Mouse (Mus musculus): ENCODE data around the gene D630023F18Rik. TPM values are rescaled to one million over a fixed set of nuclear protein-coding genes. Genes with fewer than 3 reads are reported as not detected.

D630023F18Rik gene
- 0.24 and 0.40 TPM in 2 replicates for polyA plus RNA-seq (2015; fragmentation: Nextera tagmentation; extraction: Ambion mirVana)

DNA sequence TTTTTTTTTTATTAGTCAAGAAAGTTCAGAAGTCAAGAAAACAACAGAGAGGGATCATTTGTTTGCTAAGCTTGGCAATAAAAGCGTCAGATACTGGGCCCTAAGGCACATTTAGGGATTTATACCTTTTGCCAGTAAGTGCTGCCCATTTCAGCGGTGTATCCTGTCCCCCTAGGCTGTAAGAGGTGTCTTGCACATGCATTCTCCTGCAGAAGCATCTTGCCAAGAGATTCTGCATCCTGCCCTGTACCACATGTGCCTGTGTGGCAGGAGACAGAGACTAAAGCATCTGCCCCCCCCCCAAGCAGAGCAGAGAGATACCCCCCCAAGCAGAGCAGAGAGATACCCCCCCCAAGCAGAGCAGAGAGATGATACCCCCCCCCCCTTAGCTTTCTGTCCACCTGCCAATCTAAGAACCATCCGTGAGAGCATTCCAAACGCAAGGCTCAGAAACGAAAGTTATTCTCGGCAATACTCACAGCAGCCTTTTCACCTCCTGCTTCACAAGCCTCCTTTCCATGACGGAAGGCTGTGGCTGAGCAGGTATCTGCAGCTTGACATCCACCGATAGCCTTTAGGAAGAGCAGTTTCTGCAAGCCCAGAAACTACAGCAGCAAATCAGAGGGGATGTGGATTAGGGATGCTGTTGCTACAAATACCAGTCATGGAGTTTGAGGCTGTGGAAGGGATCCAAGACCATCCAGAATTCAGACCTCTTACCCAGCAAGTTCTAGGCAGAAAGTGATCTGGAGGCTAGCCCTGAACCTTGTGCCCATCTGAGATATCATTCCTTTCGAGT lies at the start of gene D630023F18Rik:
TSS of gene D630023F18Rik (minus strand) at position 641 of the 799 bp plus-strand sequence.

DNA sequence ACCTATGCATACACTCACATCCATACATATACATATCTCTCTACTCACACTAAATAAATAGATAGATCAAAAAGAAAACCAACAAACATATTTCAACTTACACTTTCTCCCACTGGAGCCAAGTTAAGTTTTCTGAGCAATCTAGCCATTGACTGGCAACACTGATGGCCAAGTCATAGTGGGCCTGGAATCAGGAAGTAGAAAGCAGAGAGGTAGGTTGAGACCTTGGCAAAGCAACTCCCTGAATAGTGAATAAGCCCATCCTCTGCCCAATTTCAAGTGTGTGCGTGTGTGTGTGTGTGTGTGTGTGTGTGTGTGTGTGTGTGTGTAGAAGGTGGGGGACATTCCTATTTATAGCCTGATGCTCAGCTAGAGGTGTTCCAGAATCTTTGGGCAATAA lies 3.6 kb downstream of the D630023F18Rik start, which contains the start of gene Gm28845:
TSS of gene Gm28845 (minus strand) at position 121 of the 400 bp plus-strand sequence.

DNA sequence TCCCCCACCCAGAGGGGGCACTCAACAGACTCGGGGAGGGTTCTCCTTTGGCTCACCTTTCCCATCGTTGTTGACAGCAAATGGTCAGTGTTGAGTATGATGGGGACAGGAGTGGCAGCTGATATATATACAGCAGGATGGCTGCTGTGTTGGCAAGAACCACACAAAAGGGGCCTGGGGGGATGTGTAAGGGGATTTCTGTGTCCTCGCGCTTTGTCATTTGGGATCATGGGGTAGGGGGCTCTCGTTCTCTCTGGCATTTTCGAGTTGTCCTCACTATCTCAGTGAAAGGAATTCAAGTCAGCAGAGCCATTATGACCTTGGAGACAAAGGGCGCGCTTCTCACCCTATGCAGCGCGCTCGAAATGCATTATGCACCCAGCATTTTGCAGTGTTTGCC lies 19.7 kb downstream of the D630023F18Rik start, which contains the start of gene Cryga:
TSS of gene Cryga (minus strand) at position 101 of the 400 bp plus-strand sequence.

DNA sequence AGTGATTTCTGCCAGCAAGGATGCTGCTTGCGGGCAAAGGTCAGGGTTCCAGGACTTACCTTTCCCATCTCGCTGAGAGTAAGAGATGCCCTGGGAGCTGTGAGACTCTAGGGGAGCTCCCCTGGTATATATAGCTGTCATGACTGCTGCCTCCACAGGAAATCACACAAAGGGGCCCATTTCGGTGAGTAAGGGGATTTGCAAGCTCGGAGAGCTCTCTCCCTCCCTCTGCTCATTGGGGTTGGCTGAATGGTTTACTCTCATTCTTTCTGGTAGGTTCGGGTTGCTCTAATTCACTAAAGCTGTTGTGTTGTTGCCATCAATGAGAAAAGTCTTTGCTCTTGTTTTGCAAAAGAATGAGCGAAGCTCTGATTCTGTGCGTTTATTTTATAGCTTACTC lies 40.8 kb downstream of the D630023F18Rik start, which contains the start of gene Crygb:
TSS of gene Crygb (minus strand) at position 101 of the 400 bp plus-strand sequence.

DNA sequence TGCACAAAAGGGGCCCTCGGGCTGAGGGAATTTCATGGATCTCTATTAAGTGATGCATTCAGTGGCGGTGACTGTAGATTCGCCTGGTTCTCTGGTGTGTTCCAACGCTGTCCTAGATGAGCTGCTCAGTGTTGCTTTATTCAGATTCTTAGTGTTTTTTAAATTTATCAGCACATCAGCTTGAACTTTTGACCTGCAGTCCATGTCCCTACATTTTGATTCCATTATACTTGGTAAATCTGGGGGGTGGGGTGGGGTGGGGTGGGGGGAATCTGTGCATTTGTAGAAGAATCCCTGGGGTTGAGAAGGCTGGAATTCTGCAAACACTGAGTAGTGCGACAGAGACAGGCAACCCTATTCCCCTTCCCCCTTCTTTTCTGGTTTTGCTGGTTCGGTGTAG lies 49.4 kb downstream of the D630023F18Rik start, which contains the start of gene Crygc:
TSS of gene Crygc (minus strand) at position 101 of the 400 bp plus-strand sequence.

DNA sequence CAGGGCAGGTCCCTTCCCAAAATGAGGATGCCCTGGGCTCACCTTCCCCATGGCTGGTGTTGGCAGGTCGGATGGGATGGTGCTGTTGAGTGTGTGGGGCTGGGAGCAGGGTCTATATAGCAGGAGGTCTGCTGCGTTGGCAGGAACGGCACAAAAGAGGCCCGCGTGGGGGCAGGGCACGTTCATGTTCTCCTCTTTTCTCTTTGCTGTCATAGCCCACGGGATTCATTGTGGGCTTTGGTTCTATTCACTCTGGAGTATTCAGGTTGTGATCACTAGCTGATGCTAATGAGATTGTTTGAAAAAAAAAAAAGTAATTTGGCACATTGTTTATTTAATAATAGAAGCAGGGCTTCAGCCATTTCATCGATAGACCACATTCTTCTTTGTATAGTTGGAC lies 59.7 kb downstream of the D630023F18Rik start, which contains the start of gene Crygd:
TSS of gene Crygd (minus strand) at position 101 of the 400 bp plus-strand sequence.

Other genes with a start within 250 kb of the D630023F18Rik start
- gene Plekhm3, start 166.4 kb downstream of the D630023F18Rik start, polyA plus RNA-seq (2015; fragmentation: Nextera tagmentation; extraction: Ambion mirVana), result 6.1 and 14.0 TPM in 2 replicates
- 765 and 1,144 TPM in 2 replicates for gene Akr1cl, start 90.5 kb downstream of the D630023F18Rik start, polyA plus RNA-seq (2015; fragmentation: Nextera tagmentation; extraction: Ambion mirVana)
- gene Cryge, start 72.1 kb downstream of the D630023F18Rik start, polyA plus RNA-seq (2015; fragmentation: Nextera tagmentation; extraction: Ambion mirVana), result not detected in 2 replicates
- not detected in 2 replicates for gene Crygd, start 59.8 kb downstream of the D630023F18Rik start, polyA plus RNA-seq (2015; fragmentation: Nextera tagmentation; extraction: Ambion mirVana)
- not detected in 2 replicates for gene Crygc, start 49.5 kb downstream of the D630023F18Rik start, polyA plus RNA-seq (2015; fragmentation: Nextera tagmentation; extraction: Ambion mirVana)
- gene Crygb, start 40.9 kb downstream of the D630023F18Rik start, polyA plus RNA-seq (2015; fragmentation: Nextera tagmentation; extraction: Ambion mirVana), result not detected in 2 replicates
- gene Cryga, start 19.8 kb downstream of the D630023F18Rik start, polyA plus RNA-seq (2015; fragmentation: Nextera tagmentation; extraction: Ambion mirVana), result not detected in 2 replicates
- gene Gm28845, start 3.7 kb downstream of the D630023F18Rik start, polyA plus RNA-seq (2015; fragmentation: Nextera tagmentation; extraction: Ambion mirVana), result not detected in 2 replicates
- gene Idh1, start 63.3 kb upstream of the D630023F18Rik start, polyA plus RNA-seq (2015; fragmentation: Nextera tagmentation; extraction: Ambion mirVana), result 343 and 614 TPM in 2 replicates
- gene Pikfyve, start 63.5 kb upstream of the D630023F18Rik start, polyA plus RNA-seq (2015; fragmentation: Nextera tagmentation; extraction: Ambion mirVana), result 7.7 and 8.5 TPM in 2 replicates
- 0.06 TPM in 1 of 2 replicates, not detected in the other for gene Pth2r, start 158.8 kb upstream of the D630023F18Rik start, polyA plus RNA-seq (2015; fragmentation: Nextera tagmentation; extraction: Ambion mirVana)